Mouse (Mus musculus): ENCODE measurements at regions not wholly inside any gene's neighbourhood (a gene's known extent, or its start where the extent isn't known, plus 50 kb on each side); places are given as distances from the start of the nearest gene placed in this dataset.
"Not testable (repeated sequence)": the region's sequence is repeated elsewhere in the genome, so short reads cannot be mapped to it uniquely, and the experiment has no call there.

DNA sequence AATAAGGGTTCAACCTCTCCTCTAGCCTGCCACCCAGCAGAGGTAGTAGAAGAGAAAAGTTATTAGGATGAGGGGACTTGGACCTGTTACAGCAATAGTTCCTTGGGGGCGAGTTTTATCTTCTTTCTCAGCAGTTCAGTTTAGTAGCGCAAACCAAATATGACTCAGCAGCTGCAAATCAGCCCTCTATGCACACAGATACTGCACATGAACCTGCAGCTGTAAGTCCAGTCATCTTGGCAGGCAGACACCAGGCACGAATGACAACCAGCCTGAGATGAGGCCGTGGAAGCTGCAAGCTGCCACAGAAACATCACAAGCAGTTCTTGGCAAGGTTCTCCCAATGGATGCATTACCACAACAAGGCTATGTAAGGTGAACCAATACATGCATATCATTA lies 327.0 kb upstream of the Akr1e1 start:
- Histone ChIP-seq H3K4me1 (ENCODE audit: control insufficient read depth, insufficient read depth, low read length) (no peaks in the 10 kb centered on the region), H3K36me3 (ENCODE audit: control insufficient read depth, insufficient read depth, low read length) (no peaks in the 10 kb centered on the region), H3K27me3 (ENCODE audit: control insufficient read depth, insufficient read depth, low read length) (no peaks in the 10 kb centered on the region), H3K9ac (ENCODE audit: low read depth, low read length, severe bottlenecking) (no peak overlapping the region), H3K4me3 (replicated peaks; ENCODE audit: low read length) (no peak overlapping the region), H3K9me3 (ENCODE audit: control insufficient read depth, low read length) (no peaks in the 10 kb centered on the region), H3K27ac (replicated peaks; ENCODE audit: low read depth, low read length) (no peak overlapping the region), H3K4me2 (replicated peaks; ENCODE audit: low read depth, low read length, severe bottlenecking) (no peak overlapping the region)
- WGBS, result 78% methylated on average over 4 of the region's 4 CpGs
- ATAC-seq (ENCODE audit: low FRiP score, low read depth), result no peak
- no peak for DNase-seq (ENCODE audit: low spot score)
- no peak for TF ChIP-seq POLR2A (IDR thresholded peaks at IDR 0.05; ENCODE audit: borderline replicate concordance, extremely low read depth, insufficient read depth, insufficient read length)

DNA sequence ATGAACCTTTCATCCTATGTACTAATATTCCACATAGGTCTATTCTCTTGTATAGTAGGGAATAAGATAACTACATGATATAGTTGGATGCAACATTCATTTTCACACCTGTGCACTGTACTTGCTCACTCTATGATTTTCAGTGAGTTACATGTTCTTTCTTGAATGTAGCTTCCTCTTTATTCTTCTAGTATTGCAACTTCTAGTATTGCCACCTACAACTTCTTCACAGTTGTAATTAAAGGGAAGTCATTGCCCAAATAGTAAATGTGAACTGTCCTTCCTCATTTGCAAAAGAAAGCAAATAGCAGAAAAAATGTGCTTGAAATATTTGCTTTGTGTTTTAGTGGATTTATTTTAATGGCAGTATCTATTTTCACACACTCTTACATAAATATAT lies 330.9 kb upstream of the Akr1e1 start:
- Histone ChIP-seq H3K27ac (replicated peaks; ENCODE audit: low read depth, low read length) (no peak overlapping the region), H3K4me2 (replicated peaks; ENCODE audit: low read depth, low read length, severe bottlenecking) (no peak overlapping the region), H3K27me3 (ENCODE audit: control insufficient read depth, insufficient read depth, low read length) (no peaks in the 10 kb centered on the region), H3K36me3 (ENCODE audit: control insufficient read depth, insufficient read depth, low read length) (no peaks in the 10 kb centered on the region), H3K4me1 (ENCODE audit: control insufficient read depth, insufficient read depth, low read length) (no peaks in the 10 kb centered on the region), H3K4me3 (replicated peaks; ENCODE audit: low read length) (no peak overlapping the region), H3K9ac (ENCODE audit: low read depth, low read length, severe bottlenecking) (no peak overlapping the region), H3K9me3 (ENCODE audit: control insufficient read depth, low read length) (no peaks in the 10 kb centered on the region)
- TF ChIP-seq POLR2A (IDR thresholded peaks at IDR 0.05; ENCODE audit: borderline replicate concordance, extremely low read depth, insufficient read depth, insufficient read length), result no peak
- ATAC-seq (ENCODE audit: low FRiP score, low read depth) (no peak), DNase-seq (ENCODE audit: low spot score) (no peak)

DNA sequence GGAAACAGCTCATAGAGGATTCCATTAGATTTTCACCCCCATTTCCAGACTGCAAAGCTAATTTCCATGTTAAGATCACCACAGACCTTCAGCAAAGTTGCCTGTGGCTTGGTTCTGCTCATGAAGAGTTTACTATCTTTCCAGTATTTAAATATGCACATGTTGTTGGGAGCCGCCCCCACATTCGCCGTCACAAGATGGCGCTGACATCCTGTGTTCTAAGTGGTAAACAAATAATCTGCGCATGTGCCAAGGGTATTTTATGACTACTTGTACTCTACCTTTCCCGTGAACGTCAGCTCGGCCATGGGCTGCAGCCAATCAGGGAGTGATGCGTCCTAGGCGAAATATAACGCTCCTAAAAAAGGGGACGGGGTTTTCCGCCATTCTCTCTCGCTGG lies 333.5 kb upstream of the Akr1e1 start:
- not testable (repeated sequence) for H3K4me1 ChIP-seq (ENCODE audit: control insufficient read depth, insufficient read depth, low read length); H3K4me2 ChIP-seq (replicated peaks; ENCODE audit: low read depth, low read length, severe bottlenecking); H3K4me3 ChIP-seq (replicated peaks; ENCODE audit: low read length); H3K9me3 ChIP-seq (ENCODE audit: control insufficient read depth, low read length); H3K27me3 ChIP-seq (ENCODE audit: control insufficient read depth, insufficient read depth, low read length); H3K9ac ChIP-seq (ENCODE audit: low read depth, low read length, severe bottlenecking); DNase-seq (ENCODE audit: low spot score); H3K27ac ChIP-seq (replicated peaks; ENCODE audit: low read depth, low read length); H3K36me3 ChIP-seq (ENCODE audit: control insufficient read depth, insufficient read depth, low read length)
- peak; percentile 34; the same call in 1 of the 2 replicates for ATAC-seq (ENCODE audit: low FRiP score, low read depth)
- 22% methylated on average over 4 of the region's 14 CpGs for WGBS

DNA sequence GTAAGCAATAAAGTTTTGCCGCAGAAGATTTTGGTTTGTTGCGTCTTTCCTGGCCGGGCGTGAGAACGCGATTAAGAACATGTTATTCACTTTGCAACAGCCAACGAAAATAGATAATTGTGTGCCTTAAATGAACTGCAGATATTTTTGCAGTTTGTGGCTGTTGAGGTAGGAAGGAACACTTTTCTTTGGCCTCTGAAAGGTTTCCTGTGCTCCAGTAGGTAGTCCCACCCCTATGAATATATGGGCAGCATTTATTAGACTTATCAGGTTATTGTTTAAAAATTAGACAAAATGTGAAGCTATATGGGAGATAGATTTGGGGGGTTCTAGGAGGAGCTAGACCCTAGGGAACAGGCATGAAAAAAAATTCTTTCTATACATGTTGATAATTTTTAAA lies 334.1 kb upstream of the Akr1e1 start:
- 0 out of 2 replicates have a peak overlapping the region, but pooled peaks have one; percentile 16 for H3K9ac ChIP-seq (ENCODE audit: low read depth, low read length, severe bottlenecking)
- no peak for TF ChIP-seq POLR2A (IDR thresholded peaks at IDR 0.05; ENCODE audit: borderline replicate concordance, extremely low read depth, insufficient read depth, insufficient read length)
- no peaks in the 10 kb centered on the region for H3K36me3 ChIP-seq (ENCODE audit: control insufficient read depth, insufficient read depth, low read length)
- H3K4me1 ChIP-seq (ENCODE audit: control insufficient read depth, insufficient read depth, low read length), result no peaks in the 10 kb centered on the region
- peak overlapping the region; percentile 34 for H3K4me3 ChIP-seq (replicated peaks; ENCODE audit: low read length)
- peak overlapping the region; percentile 39 for H3K4me2 ChIP-seq (replicated peaks; ENCODE audit: low read depth, low read length, severe bottlenecking)
- DNase-seq (ENCODE audit: low spot score), result no peak
- H3K27me3 ChIP-seq (ENCODE audit: control insufficient read depth, insufficient read depth, low read length), result no peaks in the 10 kb centered on the region
- H3K27ac ChIP-seq (replicated peaks; ENCODE audit: low read depth, low read length), result no peak overlapping the region
- WGBS, result 23% methylated on average over 7 of the region's 7 CpGs
- ATAC-seq (ENCODE audit: low FRiP score, low read depth), result no peak
- no peaks in the 10 kb centered on the region for H3K9me3 ChIP-seq (ENCODE audit: control insufficient read depth, low read length)

DNA sequence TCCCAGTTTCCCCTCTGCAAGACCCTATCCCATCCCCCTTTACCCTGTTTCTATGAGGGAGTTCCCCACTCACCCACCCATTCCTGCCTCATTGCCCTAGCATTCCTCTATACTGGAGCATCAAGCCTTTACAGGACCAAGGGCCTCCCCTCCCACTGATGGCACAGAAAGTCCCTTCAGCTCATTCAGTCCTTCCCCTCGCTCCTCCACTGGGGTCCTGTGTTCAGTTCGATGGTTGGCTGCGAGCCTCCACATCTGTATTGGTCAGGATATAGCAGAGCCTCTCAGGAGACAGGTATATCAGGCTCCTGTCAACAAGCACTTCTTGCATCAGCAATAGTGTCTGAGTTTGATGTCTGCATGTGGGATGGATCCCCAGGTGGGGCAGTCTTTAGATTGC lies 346.4 kb upstream of the Akr1e1 start:
- no peaks in the 10 kb centered on the region for H3K4me1 ChIP-seq (ENCODE audit: control insufficient read depth, insufficient read depth, low read length)
- DNase-seq (ENCODE audit: low spot score), result no peak
- no peaks in the 10 kb centered on the region for H3K9me3 ChIP-seq (ENCODE audit: control insufficient read depth, low read length)
- no peaks in the 10 kb centered on the region for H3K27me3 ChIP-seq (ENCODE audit: control insufficient read depth, insufficient read depth, low read length)
- H3K4me3 ChIP-seq (replicated peaks; ENCODE audit: low read length), result no peak overlapping the region
- no peak overlapping the region for H3K4me2 ChIP-seq (replicated peaks; ENCODE audit: low read depth, low read length, severe bottlenecking)
- TF ChIP-seq POLR2A (IDR thresholded peaks at IDR 0.05; ENCODE audit: borderline replicate concordance, extremely low read depth, insufficient read depth, insufficient read length), result no peak
- WGBS, result 85% methylated on average over 3 of the region's 3 CpGs
- no peak for ATAC-seq (ENCODE audit: low FRiP score, low read depth)
- no peaks in the 10 kb centered on the region for H3K36me3 ChIP-seq (ENCODE audit: control insufficient read depth, insufficient read depth, low read length)
- no peak overlapping the region for H3K27ac ChIP-seq (replicated peaks; ENCODE audit: low read depth, low read length)
- H3K9ac ChIP-seq (ENCODE audit: low read depth, low read length, severe bottlenecking), result no peak overlapping the region

DNA sequence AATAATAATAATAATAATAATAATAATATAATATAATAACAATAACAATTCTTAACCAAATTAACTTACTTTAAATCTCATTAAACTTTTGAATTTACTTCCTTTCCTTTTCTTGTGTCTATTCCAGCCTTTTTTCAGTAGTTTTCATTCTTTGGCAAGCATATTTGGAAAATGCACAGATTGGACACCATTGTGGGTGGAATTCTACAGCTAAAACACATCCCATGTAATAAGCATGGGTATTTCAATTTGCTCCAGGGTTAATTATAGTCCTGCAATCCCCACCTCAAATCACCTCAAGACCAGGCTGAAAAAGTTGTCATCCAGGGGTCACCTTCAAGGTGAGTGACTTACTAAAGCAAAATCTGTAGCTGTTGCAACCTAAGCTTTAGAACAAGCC lies 355.9 kb upstream of the Akr1e1 start:
- no peaks in the 10 kb centered on the region for H3K9me3 ChIP-seq (ENCODE audit: control insufficient read depth, low read length)
- no peaks in the 10 kb centered on the region for H3K4me1 ChIP-seq (ENCODE audit: control insufficient read depth, insufficient read depth, low read length)
- no peak overlapping the region for H3K9ac ChIP-seq (ENCODE audit: low read depth, low read length, severe bottlenecking)
- no peak for TF ChIP-seq POLR2A (IDR thresholded peaks at IDR 0.05; ENCODE audit: borderline replicate concordance, extremely low read depth, insufficient read depth, insufficient read length)
- no peaks in the 10 kb centered on the region for H3K27me3 ChIP-seq (ENCODE audit: control insufficient read depth, insufficient read depth, low read length)
- H3K27ac ChIP-seq (replicated peaks; ENCODE audit: low read depth, low read length), result no peak overlapping the region
- no peak for ATAC-seq (ENCODE audit: low FRiP score, low read depth)
- H3K4me3 ChIP-seq (replicated peaks; ENCODE audit: low read length), result no peak overlapping the region
- no peak for DNase-seq (ENCODE audit: low spot score)
- H3K36me3 ChIP-seq (ENCODE audit: control insufficient read depth, insufficient read depth, low read length), result no peaks in the 10 kb centered on the region
- H3K4me2 ChIP-seq (replicated peaks; ENCODE audit: low read depth, low read length, severe bottlenecking), result no peak overlapping the region

All from limb, embryonic 14.5 days (tissue).